Mouse (Mus musculus): ENCODE measurements around the gene Cbr3. TPM values are rescaled to one million over a fixed set of nuclear protein-coding genes. Genes with fewer than 3 reads are reported as not detected.
A peak's percentile ranks its signal among the peaks of the same experiment; 100 is the strongest.

The Cbr3 gene
- total and polyA plus RNA-seq, 2 experiments, result 0.72 to 0.92 TPM

- peaks cover 30% of the 10 kb centered on the region for H3K4me1 ChIP-seq (ENCODE audit: control insufficient read depth, insufficient read depth, low read length)
- H3K27me3 ChIP-seq (ENCODE audit: control insufficient read depth, insufficient read depth, low read length), result no peaks in the 10 kb centered on the region
- H3K79me2 ChIP-seq (ENCODE audit: control insufficient read depth, insufficient read depth, low read length), result peaks cover 4% of the 10 kb centered on the region; the same call in 1 of the 2 replicates
- peak; percentile 93 for DNase-seq (ENCODE audit: extremely low read depth, low read depth, low spot score)
- H3K27ac ChIP-seq (replicated peaks; ENCODE audit: insufficient read depth, low read depth, low read length), result peak overlapping the region; percentile 47
- TF ChIP-seq CTCF (IDR thresholded peaks at IDR 0.05; ENCODE audit: low read depth, low read length) (no peak), POLR2A (IDR thresholded peaks at IDR 0.05; ENCODE audit: extremely low read depth, insufficient read depth, low read length) (no peak)
- WGBS, result 24% methylated on average over 18 of the region's 18 CpGs
- H3K36me3 ChIP-seq (ENCODE audit: control insufficient read depth, insufficient read depth, low read length), result 0 out of 2 replicates have a peak, but pooled peaks cover 3% of the 10 kb centered on the region
- no peak overlapping the region for H3K4me3 ChIP-seq (ENCODE audit: insufficient read depth, low read depth, low read length)
- no peak overlapping the region for H3K9ac ChIP-seq (ENCODE audit: low read depth, low read length)
Measured at GRCm38 (mm10) chr16:93732875-93733569, 50.0 kb downstream of the Cbr3 start.

DNA sequence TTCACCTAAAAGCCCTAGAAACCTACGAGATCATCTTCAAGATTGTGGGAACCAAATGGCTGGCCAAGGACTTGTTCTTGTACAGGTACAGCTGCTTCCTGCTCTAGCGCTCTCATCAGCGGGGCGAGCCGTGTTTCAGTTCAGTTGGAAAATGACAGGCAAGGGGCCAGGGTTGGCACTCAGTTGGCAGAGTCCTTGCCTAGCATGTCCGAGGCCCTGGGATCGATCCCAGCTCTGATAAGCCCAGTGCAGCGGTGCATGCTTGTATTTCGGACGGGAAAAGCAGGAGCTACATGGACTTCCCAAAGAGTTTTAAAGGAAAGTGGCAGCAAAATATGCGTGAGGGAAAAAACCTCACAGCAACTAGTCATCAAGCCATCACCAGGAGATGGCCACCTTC lies 56.2 kb downstream of the Cbr3 start:
- TF ChIP-seq CTCF (IDR thresholded peaks at IDR 0.05; ENCODE audit: low read depth, low read length), result no peak
- no peak for TF ChIP-seq POLR2A (IDR thresholded peaks at IDR 0.05; ENCODE audit: extremely low read depth, insufficient read depth, low read length)
- Histone ChIP-seq H3K79me2 (ENCODE audit: control insufficient read depth, insufficient read depth, low read length) (no peaks in the 10 kb centered on the region), H3K4me1 (ENCODE audit: control insufficient read depth, insufficient read depth, low read length) (peaks cover 19% of the 10 kb centered on the region), H3K4me3 (ENCODE audit: insufficient read depth, low read depth, low read length) (no peak overlapping the region), H3K9ac (ENCODE audit: low read depth, low read length) (no peak overlapping the region), H3K27me3 (ENCODE audit: control insufficient read depth, insufficient read depth, low read length) (no peaks in the 10 kb centered on the region), H3K36me3 (ENCODE audit: control insufficient read depth, insufficient read depth, low read length) (peaks cover 3% of the 10 kb centered on the region; the same call in 1 of the 2 replicates), H3K27ac (replicated peaks; ENCODE audit: insufficient read depth, low read depth, low read length) (no peak overlapping the region)
- 61% methylated on average over 11 of the region's 11 CpGs for WGBS
- DNase-seq (ENCODE audit: extremely low read depth, low read depth, low spot score), result peak; percentile 79

Other genes with a start within 250 kb of the Cbr3 start
- 9.7 and 10.1 TPM in 2 replicates for gene Setd4, start 79.2 kb upstream of the Cbr3 start, total RNA-seq (2014; rRNA removed)
- 7.9 and 10.4 TPM in 2 replicates for gene Setd4, start 79.2 kb upstream of the Cbr3 start, polyA plus RNA-seq (2012; rRNA removed)
- gene Cbr1, start 77.4 kb upstream of the Cbr3 start, total RNA-seq (2014; rRNA removed), result 125 and 126 TPM in 2 replicates
- 194 and 308 TPM in 2 replicates for gene Cbr1, start 77.4 kb upstream of the Cbr3 start, polyA plus RNA-seq (2012; rRNA removed)
- not detected in 2 replicates for gene Gm5678, start 55.1 kb upstream of the Cbr3 start, total RNA-seq (2014; rRNA removed)
- not detected in 2 replicates for gene Gm5678, start 55.1 kb upstream of the Cbr3 start, polyA plus RNA-seq (2012; rRNA removed)
- 12.1 and 33.2 TPM in 2 replicates for gene Dop1b, start 28.7 kb downstream of the Cbr3 start, total RNA-seq (2014; rRNA removed)
- 30.3 TPM in 2 replicates for gene Dop1b, start 28.7 kb downstream of the Cbr3 start, polyA plus RNA-seq (2012; rRNA removed)
- 22.9 and 26.8 TPM in 2 replicates for gene Morc3, start 148.9 kb downstream of the Cbr3 start, total RNA-seq (2014; rRNA removed)
- 2.7 and 3.1 TPM in 2 replicates for gene Morc3, start 148.9 kb downstream of the Cbr3 start, polyA plus RNA-seq (2012; rRNA removed)
- 1.6 and 3.0 TPM in 2 replicates for gene Chaf1b, start 200.7 kb downstream of the Cbr3 start, total RNA-seq (2014; rRNA removed)
- gene Chaf1b, start 200.7 kb downstream of the Cbr3 start, polyA plus RNA-seq (2012; rRNA removed), result 0.81 and 1.1 TPM in 2 replicates

Data from liver, adult 2 months (tissue).